Mouse (Mus musculus) A20 (cell line): Measurements from ENCODE around the gene Dpep2nb.

Source experiments
- DNase-seq: peaks from one replicate; pipeline ENCODE4 v3.0.0-alpha.2; 2011; ENCODE audit warnings: low read depth, low spot score

Dpep2nb gene

GRCm38 (mm10) chr8:105961536-105961935 is 44.2 kb downstream of the Dpep2nb start:
- no peak for DNase-seq

GRCm38 (mm10) chr8:105961101-105961500 is 44.7 kb downstream of the Dpep2nb start:
- no peak for DNase-seq

GRCm38 (mm10) chr8:105959350-105959749 is 46.4 kb downstream of the Dpep2nb start:
- no peak for DNase-seq

- no peak for DNase-seq
Measured at GRCm38 (mm10) chr8:105957813-105958212, 48.0 kb downstream of the Dpep2nb start.

GRCm38 (mm10) chr8:105956556-105956955 is 49.2 kb downstream of the Dpep2nb start:
- DNase-seq: no peak

GRCm38 (mm10) chr8:105951057-105951659 is 54.6 kb downstream of the Dpep2nb start:
- no peak for DNase-seq

GRCm38 (mm10) chr8:105949350-105949749 is 56.4 kb downstream of the Dpep2nb start:
- DNase-seq: no peak
